Mouse (Mus musculus) myocyte (in vitro differentiated cells): ENCODE measurements at regions not wholly inside any gene's neighbourhood (a gene's known extent, or its start where the extent isn't known, plus 50 kb on each side); places are given as distances from the start of the nearest gene placed in this dataset.

ENCODE experiments used
- CEBPB ChIP-seq: IDR thresholded peaks from 2 replicates; pipeline ENCODE4 v1.6.1; 2011; ENCODE audit warnings: mild to moderate bottlenecking, moderate library complexity; ENCODE audit not compliant: poor library complexity, insufficient read depth, severe bottlenecking
- MAX ChIP-seq: IDR thresholded peaks from one replicate; pipeline ENCODE4 v1.6.1; 2011; ENCODE audit warnings: low read depth, mild to moderate bottlenecking, control low read depth
- POLR2A ChIP-seq: IDR thresholded peaks from one replicate; pipeline ENCODE4 v1.6.1; 2011; ENCODE audit warnings: low read depth, mild to moderate bottlenecking, control low read depth, moderate library complexity; ENCODE audit not compliant: insufficient read length
- POLR2AphosphoS2 ChIP-seq: IDR thresholded peaks from one replicate; pipeline ENCODE4 v1.6.1; 2011; ENCODE audit warnings: low read depth, control low read depth; ENCODE audit not compliant: insufficient read length
- TCF3 ChIP-seq: IDR thresholded peaks from one replicate; pipeline ENCODE4 v1.6.1; 2011; ENCODE audit warnings: low read depth, control low read depth; ENCODE audit not compliant: insufficient read length
- USF1 ChIP-seq: IDR thresholded peaks from one replicate; pipeline ENCODE4 v1.6.1; 2011; ENCODE audit warnings: low read depth, mild to moderate bottlenecking, control low read depth, moderate library complexity

DNA sequence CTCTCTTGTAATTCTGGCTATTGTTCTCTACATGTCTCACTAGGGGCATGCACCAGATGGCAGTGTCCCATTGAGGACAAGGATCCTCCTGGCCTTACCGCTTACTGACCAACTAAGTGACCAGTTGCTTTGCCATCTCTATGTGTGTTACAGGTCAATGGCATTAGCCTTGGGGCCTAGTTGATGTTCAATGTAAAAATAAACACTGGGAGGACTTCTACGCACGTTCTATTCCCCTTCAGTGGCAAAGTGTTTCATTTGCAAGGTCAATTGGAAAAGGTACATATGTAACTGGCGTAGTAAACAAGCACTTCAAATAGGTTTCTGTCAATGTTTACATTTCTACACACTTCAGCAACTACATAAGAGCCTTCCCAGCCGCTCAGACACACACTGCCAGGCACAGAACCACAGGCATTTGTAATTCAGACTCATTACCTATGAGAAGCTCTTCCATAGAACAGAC is 527.8 kb downstream of the Ppargc1a start:
- TF ChIP-seq POLR2A (no peak), POLR2AphosphoS2 (no peak), USF1 (no peak), TCF3 (no peak), MAX (no peak), CEBPB (no peak)
